Mouse (Mus musculus) midbrain, embryonic 14.5 days (tissue): ENCODE results near the gene Maea. TPM values are rescaled to one million over a fixed set of nuclear protein-coding genes. Genes with fewer than 3 reads are reported as not detected.
"Not testable (repeated sequence)": the region's sequence is repeated elsewhere in the genome, so short reads cannot be mapped to it uniquely, and the experiment has no call there.

Source experiments
- ATAC-seq: fragments of 200-750 bp; cut with Nextera tagmentation; 2 replicates; pipeline ENCODE4 v1.8.0; 2017; ENCODE audit warnings: moderate number of reproducible peaks, moderate library complexity; ENCODE audit not compliant: low FRiP score, low TSS enrichment
- DNase-seq: peaks from one replicate; pipeline ENCODE4 v3.0.0-alpha.2; 2015
- H3K27ac ChIP-seq: fragments of 300-500 bp; sonication (generic); replicated peaks from 2 replicates; pipeline ENCODE4 v1.5.1; 2014; ENCODE audit warnings: mild to moderate bottlenecking, low read depth, low read length, moderate library complexity
- H3K27me3 ChIP-seq: fragments of 300-500 bp; sonication (generic); 2 replicates; pipeline ENCODE4 v1.6.1; 2014; ENCODE audit warnings: low read length, control low read depth, mixed read lengths; ENCODE audit not compliant: control insufficient read depth, insufficient read depth
- H3K36me3 ChIP-seq: fragments of 300-500 bp; sonication (generic); 2 replicates; pipeline ENCODE4 v1.6.1; 2014; ENCODE audit warnings: low read length, control low read depth; ENCODE audit not compliant: control insufficient read depth, insufficient read depth
- H3K4me1 ChIP-seq: fragments of 300-500 bp; sonication (generic); 2 replicates; pipeline ENCODE4 v1.6.1; 2014; ENCODE audit warnings: mild to moderate bottlenecking, antibody characterized with exemption, low read length, control low read depth; ENCODE audit not compliant: control insufficient read depth, insufficient read depth
- H3K4me2 ChIP-seq: fragments of 300-500 bp; sonication (generic); 2 replicates; pipeline ENCODE4 v1.6.1; 2014; ENCODE audit warnings: mild to moderate bottlenecking, low read length, moderate library complexity
- H3K4me3 ChIP-seq: fragments of 300-500 bp; sonication (generic); replicated peaks from 2 replicates; pipeline ENCODE4 v1.5.1; 2014; ENCODE audit warnings: low read depth, low read length
- H3K9ac ChIP-seq: fragments of 300-500 bp; sonication (generic); replicated peaks from 2 replicates; pipeline ENCODE4 v1.6.1; 2014; ENCODE audit warnings: mild to moderate bottlenecking, low read length, moderate library complexity
- H3K9me3 ChIP-seq: fragments of 300-500 bp; sonication (generic); 2 replicates; pipeline ENCODE4 v1.6.1; 2016; ENCODE audit warnings: low read length, control low read depth, mixed read lengths; ENCODE audit not compliant: control insufficient read depth
- WGBS: fragments of 180-500 bp; shearing (Covaris S2); extraction: QIAGEN DNeasy Blood & Tissue Kit; methylation state at CpG from one replicate; pipeline ENCODE4 v1.1.7; 2014; 5-methylcytosine and 5-hydroxymethylcytosine counted together
- polyA plus RNA-seq: library from polyadenylated mRNA; unstranded; fragments of >200 nt; fragmentation: Nextera tagmentation; extraction: Ambion mirVana; gene quantifications from 2 replicates; pipeline ENCODE4 v1.2.1, GENCODE M21; 2014

Maea gene
- polyA plus RNA-seq, 1 experiment from 2014 or later, result 138 TPM

DNA sequence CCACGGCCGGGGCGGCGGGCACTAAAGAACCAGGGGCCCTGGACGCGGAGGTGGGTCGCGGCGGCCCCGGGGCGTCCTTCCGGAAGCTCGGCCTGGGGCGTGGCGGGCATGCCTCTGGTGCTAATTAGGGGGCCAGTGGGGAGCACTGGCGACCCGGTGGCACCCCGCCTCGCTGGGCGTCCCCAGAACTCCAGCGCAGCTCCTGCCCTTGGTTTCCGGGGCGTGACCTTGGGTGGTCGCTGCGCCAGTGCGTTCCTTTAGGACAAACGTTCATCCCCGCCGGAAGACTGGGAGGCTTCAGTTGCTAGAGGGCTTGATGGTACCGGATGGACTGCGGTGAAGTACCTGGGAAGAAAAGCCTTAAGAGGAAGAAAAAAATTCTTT is 660 bp downstream of the Maea start:
- DNase-seq, result peak; percentile 42

DNA sequence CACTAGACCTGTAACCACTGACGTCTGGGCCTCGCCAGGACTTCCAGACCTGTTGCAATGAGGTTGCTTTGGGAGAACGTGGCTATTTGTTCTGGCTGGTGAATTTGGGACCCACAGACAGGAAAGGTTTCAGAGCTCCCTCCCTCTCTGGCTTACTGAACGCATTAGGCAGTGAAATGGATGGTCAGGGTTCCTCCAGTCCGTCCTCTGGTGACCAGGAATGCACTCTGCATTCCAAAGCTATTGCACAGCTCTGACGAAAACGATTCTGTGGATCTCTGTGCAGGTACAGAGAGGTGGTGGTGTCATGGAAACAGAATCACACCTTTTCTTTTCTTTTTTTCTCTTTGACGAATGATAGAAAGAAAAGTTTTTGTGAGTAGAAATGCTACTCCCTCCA is 1.9 kb downstream of the Maea start:
- DNase-seq (no peak), ATAC-seq (no peak)
- no peak overlapping the region for H3K27ac ChIP-seq
- WGBS, result 86% methylated on average over 8 of the region's 8 CpGs
- no peak overlapping the region for H3K4me3 ChIP-seq
- peak overlapping the region; percentile 85 for H3K4me2 ChIP-seq
- peaks cover 15% of the 10 kb centered on the region; the same call in 1 of the 2 replicates for H3K36me3 ChIP-seq
- no peaks in the 10 kb centered on the region for H3K9me3 ChIP-seq
- H3K9ac ChIP-seq, result peak overlapping the region; percentile 16; the same call in 1 of the 2 replicates
- no peaks in the 10 kb centered on the region for H3K27me3 ChIP-seq
- peaks cover 14% of the 10 kb centered on the region for H3K4me1 ChIP-seq

More for the DNA sequence above, 660 bp downstream of the Maea start:
- H3K9ac ChIP-seq, result peak overlapping the region; percentile 93
- ATAC-seq, result peak; percentile 5; the same call in 1 of the 2 replicates
- peaks cover 14% of the 10 kb centered on the region for H3K4me1 ChIP-seq
- peaks cover 15% of the 10 kb centered on the region; the same call in 1 of the 2 replicates for H3K36me3 ChIP-seq
- peak overlapping the region; percentile 85 for H3K4me2 ChIP-seq
- 0% methylated on average over 29 of the region's 31 CpGs for WGBS
- H3K4me3 ChIP-seq, result peak overlapping the region; percentile 98
- H3K27me3 ChIP-seq, result no peaks in the 10 kb centered on the region
- no peaks in the 10 kb centered on the region for H3K9me3 ChIP-seq
- peak overlapping the region; percentile 91 for H3K27ac ChIP-seq

DNA sequence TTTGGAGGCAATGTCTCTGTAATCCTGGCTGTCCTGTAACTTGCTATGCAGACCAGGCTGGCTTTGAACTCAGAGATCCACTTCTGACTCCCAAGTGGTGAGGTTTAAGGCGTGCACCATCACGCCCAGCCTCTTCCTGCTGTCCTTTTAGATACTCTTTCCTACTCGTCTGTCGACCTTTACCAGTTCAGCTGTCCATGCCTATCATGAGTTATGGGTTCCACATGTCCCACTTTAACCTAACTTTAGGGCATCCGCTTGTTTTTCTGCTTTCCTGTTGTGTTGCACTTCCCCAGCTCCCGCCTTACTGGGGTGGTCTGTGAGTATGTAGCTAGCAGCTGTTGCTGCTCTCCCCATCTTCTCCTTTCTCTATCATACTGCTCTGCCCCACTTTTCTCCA is 5.9 kb downstream of the Maea start:
- Histone ChIP-seq H3K9me3 (no peaks in the 10 kb centered on the region), H3K27me3 (no peaks in the 10 kb centered on the region), H3K27ac (no peak overlapping the region), H3K4me2 (no peak overlapping the region), H3K36me3 (peaks cover 15% of the 10 kb centered on the region; the same call in 1 of the 2 replicates), H3K9ac (no peak overlapping the region), H3K4me1 (peaks cover 14% of the 10 kb centered on the region), H3K4me3 (no peak overlapping the region)
- DNase-seq (no peak), ATAC-seq (no peak)
- 94% methylated on average over 6 of the region's 6 CpGs for WGBS

DNA sequence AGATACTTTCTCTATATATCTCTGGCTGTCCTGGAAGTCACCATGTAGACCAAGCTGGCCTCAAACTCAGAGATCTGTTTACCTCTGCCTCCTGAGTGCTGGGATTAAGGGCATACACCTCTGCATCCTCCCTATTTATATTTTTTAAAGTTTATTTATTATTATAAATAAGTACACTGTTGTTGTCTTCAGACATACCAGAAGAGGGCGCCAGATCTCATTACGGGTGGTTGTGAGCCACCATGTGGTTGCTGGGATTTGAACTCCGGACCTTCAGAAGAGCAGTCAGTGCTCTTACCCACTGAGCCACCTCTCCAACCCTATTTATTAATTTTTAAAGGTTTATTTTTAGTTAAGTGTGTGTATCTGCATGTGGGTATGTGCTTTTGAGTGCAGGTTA is 6.9 kb downstream of the Maea start:
- WGBS, result 82% methylated on average over 3 of the region's 3 CpGs
- not testable (repeated sequence) for H3K9me3 ChIP-seq, H3K27me3 ChIP-seq, DNase-seq, ATAC-seq, H3K9ac ChIP-seq, H3K27ac ChIP-seq, H3K4me1 ChIP-seq, H3K4me2 ChIP-seq, H3K4me3 ChIP-seq
- H3K36me3 ChIP-seq, result peaks cover 15% of the 10 kb centered on the region; the same call in 1 of the 2 replicates

DNA sequence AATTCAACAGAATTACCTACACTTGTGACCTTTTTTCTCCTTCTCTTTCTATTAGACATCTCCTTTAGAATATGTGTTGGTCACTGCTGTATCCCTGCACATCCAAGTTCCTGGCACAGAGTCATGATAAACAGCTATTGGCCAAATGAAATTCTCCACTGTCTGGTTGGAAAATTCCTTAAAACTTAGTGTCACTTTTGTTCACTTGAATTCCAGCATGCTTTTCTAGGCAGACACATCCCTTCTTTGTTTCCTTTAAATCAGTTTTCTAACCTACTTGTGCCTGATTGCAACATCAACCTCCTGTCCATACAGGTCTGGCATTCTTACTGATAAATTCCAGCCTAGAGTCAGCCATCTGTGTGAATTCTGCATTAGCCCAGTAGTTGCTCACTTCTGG is 7.5 kb downstream of the Maea start:
- Histone ChIP-seq H3K4me2 (no peak overlapping the region), H3K4me3 (no peak overlapping the region), H3K4me1 (no peaks in the 10 kb centered on the region), H3K27me3 (no peaks in the 10 kb centered on the region), H3K27ac (no peak overlapping the region), H3K9ac (no peak overlapping the region), H3K36me3 (peaks cover 13% of the 10 kb centered on the region; the same call in 1 of the 2 replicates), H3K9me3 (no peaks in the 10 kb centered on the region)
- DNase-seq (no peak), ATAC-seq (no peak)

DNA sequence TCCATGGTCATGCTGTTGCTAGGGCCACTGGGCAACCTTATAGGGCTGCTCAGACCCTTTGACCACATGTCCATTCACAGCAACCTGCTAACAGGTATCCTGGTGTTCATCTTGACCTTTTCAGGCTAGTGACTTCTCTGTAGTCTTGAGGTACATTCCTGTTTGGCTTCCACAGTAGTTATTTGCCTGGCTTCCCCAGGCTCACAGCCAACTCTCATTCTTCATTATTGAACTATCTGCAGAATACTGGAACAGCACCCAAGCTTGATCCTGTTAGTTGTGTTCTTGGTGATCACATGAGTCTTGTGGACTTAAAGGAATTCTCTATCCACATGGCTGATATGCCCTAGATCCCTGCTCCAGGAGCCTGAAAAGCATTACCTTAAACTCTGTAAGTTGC is 8.3 kb downstream of the Maea start:
- ATAC-seq (no peak), DNase-seq (no peak)
- Histone ChIP-seq H3K9me3 (no peaks in the 10 kb centered on the region), H3K27ac (no peak overlapping the region), H3K4me3 (no peak overlapping the region), H3K36me3 (peaks cover 7% of the 10 kb centered on the region; the same call in 1 of the 2 replicates), H3K27me3 (no peaks in the 10 kb centered on the region), H3K4me2 (no peak overlapping the region), H3K9ac (no peak overlapping the region), H3K4me1 (no peaks in the 10 kb centered on the region)

DNA sequence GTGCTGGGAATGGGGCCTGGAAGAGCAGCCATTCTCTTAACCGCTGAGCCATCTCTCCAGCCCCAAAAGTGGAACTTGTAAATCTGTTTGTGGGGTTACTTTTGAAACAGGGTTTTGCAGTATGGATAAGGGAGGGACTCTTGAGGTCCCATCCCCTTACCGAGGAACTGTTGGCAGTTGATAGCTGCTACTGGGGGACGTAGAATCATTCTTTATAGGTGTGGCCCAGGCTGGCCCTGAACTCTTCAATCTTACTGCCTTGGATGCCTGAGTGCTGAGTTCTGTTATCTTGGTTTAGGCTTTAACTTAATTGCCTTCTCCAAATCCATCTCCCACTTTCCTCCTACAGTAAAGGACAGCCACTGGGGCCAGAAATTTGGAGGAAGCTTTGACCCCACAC is 8.8 kb downstream of the Maea start:
- H3K4me2 ChIP-seq, result no peak overlapping the region
- ATAC-seq, result no peak
- no peak for DNase-seq

DNA sequence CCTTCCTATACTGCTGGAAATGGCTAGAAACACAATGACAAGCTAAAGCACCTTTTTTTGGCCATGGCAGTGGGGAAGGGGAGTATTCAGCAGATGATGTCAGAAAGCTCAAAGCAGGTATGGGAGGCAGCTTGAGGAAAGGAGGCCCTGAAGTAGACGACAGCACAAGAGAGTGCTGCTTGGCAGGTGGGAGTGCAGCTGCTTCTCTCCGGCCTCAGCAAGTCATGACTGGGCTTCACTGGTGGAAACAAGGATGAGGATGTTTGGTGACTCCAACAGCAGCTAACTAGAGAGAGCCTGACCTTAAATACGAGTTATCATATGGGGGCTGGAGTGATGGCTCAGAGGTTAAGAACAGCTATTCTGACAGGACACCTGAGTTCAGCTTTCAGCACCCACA is 12.3 kb downstream of the Maea start:
- Histone ChIP-seq H3K27me3 (no peaks in the 10 kb centered on the region), H3K4me3 (no peak overlapping the region), H3K9me3 (no peaks in the 10 kb centered on the region), H3K4me2 (no peak overlapping the region), H3K36me3 (no peaks in the 10 kb centered on the region), H3K27ac (no peak overlapping the region), H3K4me1 (no peaks in the 10 kb centered on the region), H3K9ac (no peak overlapping the region)
- DNase-seq (no peak), ATAC-seq (no peak)
- WGBS, result 79% methylated on average over 3 of the region's 3 CpGs

More for the DNA sequence above, 8.8 kb downstream of the Maea start:
- Histone ChIP-seq H3K36me3 (peaks cover 3% of the 10 kb centered on the region; the same call in 1 of the 2 replicates), H3K4me3 (no peak overlapping the region), H3K9me3 (no peaks in the 10 kb centered on the region), H3K9ac (no peak overlapping the region), H3K27ac (no peak overlapping the region), H3K4me1 (no peaks in the 10 kb centered on the region), H3K27me3 (no peaks in the 10 kb centered on the region)
- WGBS, result 94% methylated on average over 3 of the region's 3 CpGs

DNA sequence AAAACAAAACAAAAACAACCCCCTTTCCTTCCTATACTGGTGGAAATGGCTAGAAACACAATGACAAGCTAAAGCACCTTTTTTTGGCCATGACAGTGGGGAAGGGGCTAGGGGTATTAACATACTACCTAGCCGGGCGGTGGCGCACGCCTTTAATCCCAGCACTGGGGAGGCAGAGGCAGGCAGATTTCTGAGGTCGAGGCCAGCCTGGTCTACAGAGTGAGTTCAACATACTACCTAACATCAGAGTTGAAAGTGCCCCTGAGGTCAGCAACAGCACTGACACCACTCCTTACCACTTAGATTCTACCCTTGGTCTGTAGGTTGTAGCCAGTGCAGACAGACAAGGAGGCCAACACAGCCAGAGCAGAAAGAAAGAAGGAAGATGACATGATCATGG is 13.9 kb downstream of the Maea start:
- Histone ChIP-seq H3K4me3 (no peak overlapping the region), H3K4me2 (no peak overlapping the region), H3K9ac (no peak overlapping the region), H3K27me3 (no peaks in the 10 kb centered on the region), H3K27ac (no peak overlapping the region), H3K4me1 (no peaks in the 10 kb centered on the region), H3K36me3 (no peaks in the 10 kb centered on the region), H3K9me3 (no peaks in the 10 kb centered on the region)
- 97% methylated on average over 5 of the region's 5 CpGs for WGBS
- ATAC-seq (no peak), DNase-seq (no peak)
